Mouse (Mus musculus) CH12.LX (cell line): Measurements from ENCODE around the gene Usp45. TPM values are rescaled to one million over a fixed set of nuclear protein-coding genes. Genes with fewer than 3 reads are reported as not detected.

Source experiments
- DNase-seq: peaks from one replicate; pipeline ENCODE4 v3.0.0-alpha.2; 2013; ENCODE audit errors: extremely low read depth
- H3K27ac ChIP-seq: 2 replicates; pipeline ENCODE4 v1.5.1; 2012; ENCODE audit warnings: low read depth, mild to moderate bottlenecking, control low read depth, moderate library complexity; ENCODE audit not compliant: insufficient read depth
- H3K27me3 ChIP-seq: replicated peaks from 2 replicates; pipeline ENCODE3; 2012; ENCODE audit warnings: inconsistent platforms
- H3K36me3 ChIP-seq, 2 experiments: replicated peaks in 1 of 2; 2 replicates each; pipeline versions ENCODE3 to v1.6.1; 2012; ENCODE audit warnings: inconsistent platforms in 1 of 2, low read length in 1 of 2, mild to moderate bottlenecking in 1 of 2, mixed read lengths in 1 of 2, moderate library complexity in 1 of 2; ENCODE audit not compliant: control insufficient read depth in 1 of 2, insufficient read depth in 1 of 2
- H3K4me1 ChIP-seq, 2 experiments: 2 replicates each; pipeline ENCODE4 v1.6.1; 2012; ENCODE audit warnings: inconsistent platforms in 1 of 2, moderate library complexity in 1 of 2; ENCODE audit not compliant: insufficient read depth in 2 of 2, control insufficient read depth in 1 of 2
- H3K4me2 ChIP-seq: 2 replicates; pipeline ENCODE4 v1.6.1; 2012; ENCODE audit warnings: low read depth, mild to moderate bottlenecking, control low read depth; ENCODE audit not compliant: poor library complexity, insufficient read depth, severe bottlenecking
- H3K4me3 ChIP-seq, 3 experiments: fragments of 150-350 bp in 1 of 3; sonication (generic) in 1 of 3; replicated peaks in 1 of 3; 2 replicates each; pipeline versions ENCODE3 to v1.5.1; 2011 to 2012; ENCODE audit warnings: low read depth in 2 of 3, low read length in 2 of 3, mild to moderate bottlenecking in 2 of 3, moderate library complexity in 2 of 3, control low read depth in 1 of 3, improper control_type of control experiment in 1 of 3, inconsistent platforms in 1 of 3, mixed read lengths in 1 of 3; ENCODE audit not compliant: poor library complexity in 1 of 3
- H3K79me2 ChIP-seq: replicated peaks from 2 replicates; pipeline ENCODE4 v1.6.1; 2012; ENCODE audit warnings: mild to moderate bottlenecking, moderate library complexity; ENCODE audit not compliant: control insufficient read depth, poor library complexity, insufficient read depth, severe bottlenecking; ENCODE audit errors: extremely low read depth
- H3K9ac ChIP-seq: 2 replicates; pipeline ENCODE4 v1.6.1; 2012; ENCODE audit warnings: low read depth, mild to moderate bottlenecking, control low read depth, moderate library complexity; ENCODE audit not compliant: insufficient read depth
- H3K9me3 ChIP-seq: replicated peaks from 2 replicates; pipeline ENCODE3; 2012; ENCODE audit warnings: low read length, inconsistent platforms, mixed read lengths
- BHLHE40 ChIP-seq: IDR thresholded peaks from 2 replicates; pipeline ENCODE4 v1.6.1; 2011; ENCODE audit warnings: mild to moderate bottlenecking, low read depth, low read length, improper control_type of control experiment
- CHD1 ChIP-seq: IDR thresholded peaks from 2 replicates; pipeline ENCODE4 v1.6.1; 2012; ENCODE audit warnings: low read depth, low read length, improper control_type of control experiment, inconsistent platforms
- CHD2 ChIP-seq: IDR thresholded peaks from 2 replicates; pipeline ENCODE4 v1.6.1; 2011; ENCODE audit warnings: low read length, improper control_type of control experiment
- ELF1 ChIP-seq: IDR thresholded peaks from 2 replicates; pipeline ENCODE4 v1.6.1; 2014; ENCODE audit warnings: low read depth, mild to moderate bottlenecking, inconsistent platforms, low read length, improper control_type of control experiment
- ETS1 ChIP-seq: conservative IDR thresholded peaks from 2 replicates; pipeline ENCODE4 v1.6.1; 2012; ENCODE audit warnings: low read depth, mild to moderate bottlenecking, inconsistent platforms, low read length, improper control_type of control experiment, moderate library complexity
- GABPA ChIP-seq: IDR thresholded peaks from 2 replicates; pipeline ENCODE4 v1.6.1; 2012; ENCODE audit warnings: low read depth, low read length, improper control_type of control experiment, inconsistent platforms; ENCODE audit not compliant: insufficient replicate concordance
- HCFC1 ChIP-seq: IDR thresholded peaks from 2 replicates; pipeline ENCODE4 v1.6.1; 2012; ENCODE audit warnings: low read depth, mild to moderate bottlenecking, inconsistent platforms, low read length, improper control_type of control experiment
- JUN ChIP-seq: IDR thresholded peaks from 2 replicates; pipeline ENCODE4 v1.6.1; 2011; ENCODE audit warnings: low read depth, mild to moderate bottlenecking, low read length, improper control_type of control experiment, moderate library complexity; ENCODE audit not compliant: insufficient read depth
- JUND ChIP-seq: conservative IDR thresholded peaks from 2 replicates; pipeline ENCODE4 v1.6.1; 2011; ENCODE audit warnings: low read depth, low read length, improper control_type of control experiment
- MAX ChIP-seq: IDR thresholded peaks from 2 replicates; pipeline ENCODE4 v1.6.1; 2011; ENCODE audit warnings: low read length, improper control_type of control experiment
- MAZ ChIP-seq: IDR thresholded peaks from 2 replicates; pipeline ENCODE4 v1.6.1; 2012; ENCODE audit warnings: low read depth, mild to moderate bottlenecking, inconsistent platforms, low read length, improper control_type of control experiment, moderate library complexity
- MXI1 ChIP-seq: IDR thresholded peaks from 2 replicates; pipeline ENCODE4 v1.6.1; 2011; ENCODE audit warnings: mild to moderate bottlenecking, low read depth, low read length, improper control_type of control experiment
- MYC ChIP-seq: IDR thresholded peaks from 2 replicates; pipeline ENCODE4 v1.6.1; 2011; ENCODE audit warnings: low read depth, mild to moderate bottlenecking, improper control_type of control experiment, low read length
- NELFE ChIP-seq: IDR thresholded peaks from 2 replicates; pipeline ENCODE4 v1.6.1; 2011; ENCODE audit warnings: low read depth, low read length, improper control_type of control experiment
- NRF1 ChIP-seq: IDR thresholded peaks from 2 replicates; pipeline ENCODE4 v1.6.1; 2014; ENCODE audit warnings: low read depth, mild to moderate bottlenecking, inconsistent platforms, low read length, improper control_type of control experiment, moderate library complexity
- PAX5 ChIP-seq: IDR thresholded peaks from 2 replicates; pipeline ENCODE4 v1.6.1; 2012; ENCODE audit warnings: low read length, inconsistent platforms, mixed read lengths
- POLR2A ChIP-seq: IDR thresholded peaks from 2 replicates; pipeline ENCODE4 v1.6.1; 2011; ENCODE audit warnings: low read depth, mild to moderate bottlenecking, improper control_type of control experiment, low read length
- POLR2AphosphoS2 ChIP-seq: IDR thresholded peaks from 2 replicates; pipeline ENCODE4 v1.6.1; 2011; ENCODE audit warnings: low read depth, low read length, improper control_type of control experiment
- RCOR1 ChIP-seq: conservative IDR thresholded peaks from 2 replicates; pipeline ENCODE4 v1.6.1; 2012; ENCODE audit warnings: low read depth, mild to moderate bottlenecking, inconsistent platforms, low read length, improper control_type of control experiment
- SIN3A ChIP-seq: IDR thresholded peaks from 2 replicates; pipeline ENCODE4 v1.6.1; 2012; ENCODE audit warnings: low read length, improper control_type of control experiment, inconsistent platforms
- SMC3 ChIP-seq: IDR thresholded peaks from 2 replicates; pipeline ENCODE4 v1.6.1; 2011; ENCODE audit warnings: low read depth, low read length, improper control_type of control experiment
- TCF12 ChIP-seq: IDR thresholded peaks from 2 replicates; pipeline ENCODE4 v1.6.1; 2014; ENCODE audit warnings: low read depth, mild to moderate bottlenecking, inconsistent platforms, low read length, improper control_type of control experiment
- UBTF ChIP-seq: IDR thresholded peaks from 2 replicates; pipeline ENCODE4 v1.6.1; 2012; ENCODE audit warnings: low read depth, mild to moderate bottlenecking, inconsistent platforms, low read length, improper control_type of control experiment, moderate library complexity
- USF1 ChIP-seq: IDR thresholded peaks from 2 replicates; pipeline ENCODE4 v1.6.1; 2014; ENCODE audit warnings: low read depth, mild to moderate bottlenecking, inconsistent platforms, low read length, improper control_type of control experiment
- ZKSCAN1 ChIP-seq: IDR thresholded peaks from 2 replicates; pipeline ENCODE4 v1.6.1; 2012; ENCODE audit warnings: low read depth, inconsistent platforms, low read length, improper control_type of control experiment, borderline replicate concordance
- ZMIZ1 ChIP-seq: IDR thresholded peaks from 2 replicates; pipeline ENCODE4 v1.6.1; 2012; ENCODE audit warnings: low read depth, mild to moderate bottlenecking, inconsistent platforms, low read length, improper control_type of control experiment
- ZNF384 ChIP-seq: IDR thresholded peaks from 2 replicates; pipeline ENCODE4 v1.6.1; 2012; ENCODE audit warnings: low read depth, low read length, improper control_type of control experiment, inconsistent platforms
- dilution Hi-C: fragments of 300-500 bp; cut with MboI; formaldehyde crosslinking; loops from 2 replicates; pipeline ENCODE4 v1.14.3; 2020; ENCODE audit warnings: low sequenced_read_pairs; ENCODE audit not compliant: extremely low pct_unique_long_range_greater_than_20kb, extremely low pct_ligation_motif_present
- in situ Hi-C: fragments of 300-500 bp; cut with MboI; formaldehyde crosslinking; loops from 3 replicates; pipeline ENCODE4 v1.14.3; 2019; ENCODE audit warnings: low sequenced_read_pairs, low pct_ligation_motif_present, low pct_unique_long_range_greater_than_20kb, mixed read lengths
- polyA plus RNA-seq: library from polyadenylated mRNA; unstranded; fragments of >175 nt; gene quantifications from 2 replicates; pipeline ENCODE4 v1.2.1, GENCODE M21; 2012; ENCODE audit warnings: low read depth; ENCODE audit not compliant: insufficient read length
- total RNA-seq, 2 experiments: library from RNA; depleted of rRNA; stranded (reverse); fragments of 300-350 nt in 1 of 2; fragments of >200 nt in 1 of 2; gene quantifications; 2 replicates each; pipeline ENCODE4 v1.2.3; 2012 to 2014

Gene Usp45
- total and polyA plus RNA-seq, 3 experiments = 16.7 to 30.6 (median 17.5) TPM

GRCm38 (mm10) chr4:21776091-21776945, 9.4 kb downstream of the Usp45 start:
- peak overlapping the region; percentile 74 to 95 (median 75) for H3K4me3 ChIP-seq
- H3K4me2 ChIP-seq = peak overlapping the region; percentile 91
- H3K79me2 ChIP-seq = peaks cover 24% of the 10 kb centered on the region
- DNase-seq = peak; percentile 84
- H3K9ac ChIP-seq = peak overlapping the region; percentile 90
- peaks cover 5 to 34% of the 10 kb centered on the region in 2 experiments; a peak in 2 of 4 replicates for H3K4me1 ChIP-seq
- H3K27ac ChIP-seq = peak overlapping the region; percentile 32; the same call in 1 of the 2 replicates
- H3K9me3 ChIP-seq = no peaks in the 10 kb centered on the region
- H3K36me3 ChIP-seq = peaks cover 1 to 19% of the 10 kb centered on the region in 2 experiments
- in situ Hi-C loops = no loop called here
- no peaks in the 10 kb centered on the region for H3K27me3 ChIP-seq
- TF ChIP-seq RCOR1 (no peak), MAZ (peak; percentile 71; the same call in 1 of the 2 replicates), POLR2AphosphoS2 (peak; percentile 63; the same call in 1 of the 2 replicates), ETS1 (0 out of 2 replicates have a peak, but pooled peaks have one; percentile 6), NRF1 (peak; percentile 83), POLR2A (peak; percentile 78), HCFC1 (peak; percentile 31; the same call in 1 of the 2 replicates), ELF1 (0 out of 2 replicates have a peak, but pooled peaks have one; percentile 21), ZKSCAN1 (no peak), NELFE (peak; percentile 85), SIN3A (peak; percentile 69; the same call in 1 of the 2 replicates), CHD1 (no peak), UBTF (0 out of 2 replicates have a peak, but pooled peaks have one; percentile 44), ZNF384 (no peak), MAX (peak; percentile 32; the same call in 1 of the 2 replicates), TCF12 (peak; percentile 61; the same call in 1 of the 2 replicates), ZMIZ1 (peak; percentile 64; the same call in 1 of the 2 replicates)
- dilution Hi-C loops = no loop called here

GRCm38 (mm10) chr4:21776946-21777265, 9.9 kb downstream of the Usp45 start:
- dilution Hi-C loops (no loop called here), in situ Hi-C loops (no loop called here)
- Histone ChIP-seq H3K4me1 (peaks cover 5 to 40% of the 10 kb centered on the region in 2 experiments; a peak in 2 of 4 replicates), H3K36me3 (peaks cover 7 to 25% of the 10 kb centered on the region in 2 experiments), H3K9ac (peak overlapping the region; percentile 90), H3K27ac (no peak overlapping the region), H3K79me2 (peaks cover 24% of the 10 kb centered on the region), H3K4me2 (peak overlapping the region; percentile 91), H3K4me3 (peak overlapping the region; percentile 60 to 95 (median 75)), H3K27me3 (no peaks in the 10 kb centered on the region), H3K9me3 (no peaks in the 10 kb centered on the region)
- peak; percentile 77 for TF ChIP-seq MXI1
- TF ChIP-seq MYC = peak; percentile 97
- TF ChIP-seq SIN3A = peak; percentile 66; the same call in 1 of the 2 replicates
- no peak for TF ChIP-seq JUND
- TF ChIP-seq CHD2 = no peak
- TF ChIP-seq UBTF = no peak
- no peak for TF ChIP-seq PAX5
- TF ChIP-seq MAX = peak; percentile 87
- no peak for TF ChIP-seq GABPA
- TF ChIP-seq HCFC1 = no peak
- TF ChIP-seq ZNF384 = peak; percentile 20; the same call in 1 of the 2 replicates
- TF ChIP-seq BHLHE40 = peak; percentile 88
- no peak for TF ChIP-seq ETS1
- no peak for TF ChIP-seq NRF1
- TF ChIP-seq ZMIZ1 = no peak
- no peak for TF ChIP-seq USF1
- TF ChIP-seq SMC3 = no peak
- TF ChIP-seq JUN = no peak
- peak; percentile 55 for DNase-seq
